Mouse (Mus musculus): ENCODE data around the gene Sncg. TPM values are rescaled to one million over a fixed set of nuclear protein-coding genes. Genes with fewer than 3 reads are reported as not detected.
A peak's percentile ranks its signal among the peaks of the same experiment; 100 is the strongest.
"Not testable (repeated sequence)": the region's sequence is repeated elsewhere in the genome, so short reads cannot be mapped to it uniquely, and the experiment has no call there.

The Sncg gene
- polyA plus RNA-seq (2015; fragmentation: Nextera tagmentation; extraction: Ambion mirVana): 1.8 and 4.4 TPM in 2 replicates

GRCm38 (mm10) chr14:34374577-34374976, at the start of gene Sncg:
TSS of gene Sncg (minus strand) at chr14:34374789.
- peaks cover 25% of the 10 kb centered on the region for H3K4me1 ChIP-seq
- 43% methylated on average over 10 of the region's 10 CpGs for WGBS
- no peak within 1 kb of the TSS for H3K27ac ChIP-seq
- no peak for ATAC-seq (ENCODE audit: insufficient number of reproducible peaks, insufficient read depth, low FRiP score, low TSS enrichment, low read depth)
- H3K27me3 ChIP-seq: no peaks in the 10 kb centered on the region
- H3K36me3 ChIP-seq: no peaks in the 10 kb centered on the region
- no peaks in the 10 kb centered on the region for H3K9me3 ChIP-seq
- H3K9ac ChIP-seq: no peak within 1 kb of the TSS
- H3K4me3 ChIP-seq: peak within 1 kb of the TSS; percentile 1; the same call in 1 of the 2 replicates
- no peak within 1 kb of the TSS for H3K4me2 ChIP-seq

DNA sequence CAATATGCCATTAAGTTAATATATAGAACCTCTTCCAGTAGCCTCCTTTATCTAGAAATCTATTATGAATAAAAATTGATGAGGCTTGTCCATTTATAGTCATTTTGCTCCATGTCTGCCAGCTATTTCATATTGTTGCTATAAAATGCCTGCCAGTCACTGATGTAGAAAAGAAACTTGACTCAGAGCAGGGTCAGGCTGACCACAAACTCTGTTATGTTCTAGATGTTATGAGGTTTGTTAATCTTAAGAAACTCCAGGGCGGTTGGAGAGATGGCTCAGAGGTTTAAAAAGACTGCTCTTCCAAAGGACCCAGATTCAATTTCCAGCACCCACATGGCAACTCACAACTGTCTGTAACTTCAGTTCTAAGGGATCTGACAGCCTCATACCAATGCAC, 46.5 kb upstream of the Sncg start:
- Histone ChIP-seq H3K36me3 (peaks cover 81% of the 10 kb centered on the region), H3K27me3 (no peaks in the 10 kb centered on the region), H3K9me3 (no peaks in the 10 kb centered on the region), H3K27ac (no peak overlapping the region), H3K4me3 (no peak overlapping the region), H3K4me2 (no peak overlapping the region), H3K4me1 (no peaks in the 10 kb centered on the region), H3K9ac (no peak overlapping the region)
- ATAC-seq (ENCODE audit: insufficient number of reproducible peaks, insufficient read depth, low FRiP score, low TSS enrichment, low read depth): no peak
- 94% methylated on average over 1 of the region's 1 CpGs for WGBS

DNA sequence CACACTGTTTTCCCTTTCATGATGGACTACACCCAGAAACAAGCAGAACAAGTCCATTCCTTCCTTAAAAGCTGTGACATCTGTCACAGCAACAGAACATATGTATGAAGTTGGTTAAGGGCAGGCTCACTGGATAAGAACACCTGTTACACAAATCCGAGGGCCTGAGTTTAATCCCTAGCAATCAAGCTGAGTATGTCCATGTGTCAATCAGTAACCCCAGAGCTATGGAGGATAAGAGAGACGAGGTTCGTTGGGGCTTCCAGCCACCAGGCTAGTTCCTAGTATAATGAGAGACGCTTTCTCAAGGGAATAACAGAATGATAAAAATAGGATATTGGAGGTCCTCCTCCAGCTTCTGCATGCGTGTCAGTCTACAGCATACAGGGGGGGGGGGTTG, 42.9 kb upstream of the Sncg start:
- H3K27ac ChIP-seq: no peak overlapping the region
- no peak overlapping the region for H3K4me3 ChIP-seq
- no peaks in the 10 kb centered on the region; the same call in 1 of the 2 replicates for H3K4me1 ChIP-seq
- no peak for ATAC-seq (ENCODE audit: insufficient number of reproducible peaks, insufficient read depth, low FRiP score, low TSS enrichment, low read depth)
- no peaks in the 10 kb centered on the region for H3K9me3 ChIP-seq
- H3K4me2 ChIP-seq: no peak overlapping the region
- peaks cover 80% of the 10 kb centered on the region for H3K36me3 ChIP-seq
- WGBS: 81% methylated on average over 5 of the region's 5 CpGs
- no peaks in the 10 kb centered on the region for H3K27me3 ChIP-seq
- H3K9ac ChIP-seq: no peak overlapping the region

- H3K27ac ChIP-seq; H3K4me2 ChIP-seq; H3K4me1 ChIP-seq; H3K4me3 ChIP-seq; H3K9ac ChIP-seq; H3K9me3 ChIP-seq; ATAC-seq (ENCODE audit: insufficient number of reproducible peaks, insufficient read depth, low FRiP score, low TSS enrichment, low read depth); H3K27me3 ChIP-seq: not testable (repeated sequence)
- peaks cover 80% of the 10 kb centered on the region for H3K36me3 ChIP-seq
- WGBS: 98% methylated on average over 4 of the region's 4 CpGs
Observed at GRCm38 (mm10) chr14:34416946-34417345, 42.4 kb upstream of the Sncg start.

GRCm38 (mm10) chr14:34412164-34412896, 37.7 kb upstream of the Sncg start:
- no peak for ATAC-seq (ENCODE audit: insufficient number of reproducible peaks, insufficient read depth, low FRiP score, low TSS enrichment, low read depth)
- H3K4me3 ChIP-seq: no peak overlapping the region
- 79% methylated on average over 7 of the region's 7 CpGs for WGBS
- no peak overlapping the region for H3K27ac ChIP-seq
- peaks cover 72% of the 10 kb centered on the region for H3K36me3 ChIP-seq
- H3K4me2 ChIP-seq: no peak overlapping the region
- H3K4me1 ChIP-seq: no peaks in the 10 kb centered on the region; the same call in 1 of the 2 replicates
- H3K9me3 ChIP-seq: no peaks in the 10 kb centered on the region
- no peak overlapping the region for H3K9ac ChIP-seq
- H3K27me3 ChIP-seq: no peaks in the 10 kb centered on the region

DNA sequence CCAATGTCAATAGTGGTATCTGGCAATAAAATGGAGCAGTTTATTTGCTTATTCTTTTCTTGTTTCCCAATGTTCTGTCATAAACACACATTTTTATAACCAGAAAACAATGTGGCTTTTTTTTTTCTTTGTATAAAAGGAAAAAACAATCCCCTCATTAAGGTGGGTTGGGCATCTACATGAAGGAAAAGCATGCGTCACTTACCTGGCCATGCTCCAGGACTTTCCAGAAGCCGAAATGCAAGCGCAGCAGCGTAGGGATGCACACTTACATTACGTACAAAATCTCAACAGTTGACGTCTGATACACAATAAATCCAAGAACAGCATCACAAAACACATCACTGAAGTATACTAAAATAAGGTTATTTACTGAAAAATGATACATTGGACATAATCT, 36.1 kb upstream of the Sncg start:
- Histone ChIP-seq H3K27me3 (no peaks in the 10 kb centered on the region), H3K9ac (no peak overlapping the region), H3K4me2 (no peak overlapping the region), H3K4me1 (no peaks in the 10 kb centered on the region; the same call in 1 of the 2 replicates), H3K9me3 (no peaks in the 10 kb centered on the region), H3K4me3 (no peak overlapping the region), H3K27ac (no peak overlapping the region), H3K36me3 (peaks cover 76% of the 10 kb centered on the region)
- ATAC-seq (ENCODE audit: insufficient number of reproducible peaks, insufficient read depth, low FRiP score, low TSS enrichment, low read depth): no peak
- WGBS: 97% methylated on average over 6 of the region's 6 CpGs

GRCm38 (mm10) chr14:34403424-34403823, 28.8 kb upstream of the Sncg start:
- Histone ChIP-seq H3K9me3 (no peaks in the 10 kb centered on the region), H3K4me1 (no peaks in the 10 kb centered on the region), H3K27ac (no peak overlapping the region), H3K27me3 (no peaks in the 10 kb centered on the region), H3K36me3 (peaks cover 78% of the 10 kb centered on the region), H3K4me3 (no peak overlapping the region), H3K4me2 (no peak overlapping the region), H3K9ac (no peak overlapping the region)
- ATAC-seq (ENCODE audit: insufficient number of reproducible peaks, insufficient read depth, low FRiP score, low TSS enrichment, low read depth): no peak
- WGBS: 88% methylated on average over 7 of the region's 7 CpGs

- ATAC-seq (ENCODE audit: insufficient number of reproducible peaks, insufficient read depth, low FRiP score, low TSS enrichment, low read depth): no peak
- Histone ChIP-seq H3K27me3 (no peaks in the 10 kb centered on the region), H3K9ac (no peak overlapping the region), H3K9me3 (no peaks in the 10 kb centered on the region), H3K4me2 (no peak overlapping the region), H3K36me3 (peaks cover 80% of the 10 kb centered on the region), H3K4me1 (no peaks in the 10 kb centered on the region), H3K27ac (no peak overlapping the region), H3K4me3 (no peak overlapping the region)
- 90% methylated on average over 8 of the region's 8 CpGs for WGBS
Observed at GRCm38 (mm10) chr14:34402871-34403270, 28.3 kb upstream of the Sncg start.

GRCm38 (mm10) chr14:34401135-34401534, 26.5 kb upstream of the Sncg start:
- Histone ChIP-seq H3K27ac (no peak overlapping the region), H3K9me3 (no peaks in the 10 kb centered on the region), H3K36me3 (peaks cover 69% of the 10 kb centered on the region), H3K4me2 (no peak overlapping the region), H3K4me3 (no peak overlapping the region), H3K27me3 (no peaks in the 10 kb centered on the region), H3K4me1 (no peaks in the 10 kb centered on the region), H3K9ac (no peak overlapping the region)
- ATAC-seq (ENCODE audit: insufficient number of reproducible peaks, insufficient read depth, low FRiP score, low TSS enrichment, low read depth): no peak
- 52% methylated on average over 6 of the region's 6 CpGs for WGBS

- no peak overlapping the region for H3K9ac ChIP-seq
- no peak overlapping the region for H3K27ac ChIP-seq
- no peaks in the 10 kb centered on the region for H3K27me3 ChIP-seq
- 91% methylated on average over 3 of the region's 3 CpGs for WGBS
- no peaks in the 10 kb centered on the region for H3K9me3 ChIP-seq
- peaks cover 61% of the 10 kb centered on the region for H3K36me3 ChIP-seq
- no peaks in the 10 kb centered on the region for H3K4me1 ChIP-seq
- ATAC-seq (ENCODE audit: insufficient number of reproducible peaks, insufficient read depth, low FRiP score, low TSS enrichment, low read depth): no peak
- H3K4me2 ChIP-seq: no peak overlapping the region
- no peak overlapping the region for H3K4me3 ChIP-seq
Observed at GRCm38 (mm10) chr14:34400021-34400420, 25.4 kb upstream of the Sncg start.

GRCm38 (mm10) chr14:34399301-34399700, 24.7 kb upstream of the Sncg start:
- Histone ChIP-seq H3K9me3 (no peaks in the 10 kb centered on the region), H3K36me3 (peaks cover 54% of the 10 kb centered on the region), H3K9ac (no peak overlapping the region), H3K4me2 (no peak overlapping the region), H3K4me1 (no peaks in the 10 kb centered on the region), H3K4me3 (no peak overlapping the region), H3K27ac (no peak overlapping the region), H3K27me3 (no peaks in the 10 kb centered on the region)
- WGBS: 93% methylated on average over 6 of the region's 6 CpGs
- no peak for ATAC-seq (ENCODE audit: insufficient number of reproducible peaks, insufficient read depth, low FRiP score, low TSS enrichment, low read depth)

GRCm38 (mm10) chr14:34398901-34399300, 24.3 kb upstream of the Sncg start:
- Histone ChIP-seq H3K4me1 (no peaks in the 10 kb centered on the region), H3K9me3 (no peaks in the 10 kb centered on the region), H3K27me3 (no peaks in the 10 kb centered on the region), H3K9ac (no peak overlapping the region), H3K36me3 (peaks cover 52% of the 10 kb centered on the region), H3K4me2 (no peak overlapping the region), H3K27ac (no peak overlapping the region), H3K4me3 (no peak overlapping the region)
- no peak for ATAC-seq (ENCODE audit: insufficient number of reproducible peaks, insufficient read depth, low FRiP score, low TSS enrichment, low read depth)
- 92% methylated on average over 21 of the region's 21 CpGs for WGBS
